Mouse (Mus musculus): ENCODE measurements around the gene 1700003F12Rik. TPM values are rescaled to one million over a fixed set of nuclear protein-coding genes. Genes with fewer than 3 reads are reported as not detected.

1700003F12Rik gene
- total RNA-seq, 2 experiments from 2014 or later: not detected

DNA sequence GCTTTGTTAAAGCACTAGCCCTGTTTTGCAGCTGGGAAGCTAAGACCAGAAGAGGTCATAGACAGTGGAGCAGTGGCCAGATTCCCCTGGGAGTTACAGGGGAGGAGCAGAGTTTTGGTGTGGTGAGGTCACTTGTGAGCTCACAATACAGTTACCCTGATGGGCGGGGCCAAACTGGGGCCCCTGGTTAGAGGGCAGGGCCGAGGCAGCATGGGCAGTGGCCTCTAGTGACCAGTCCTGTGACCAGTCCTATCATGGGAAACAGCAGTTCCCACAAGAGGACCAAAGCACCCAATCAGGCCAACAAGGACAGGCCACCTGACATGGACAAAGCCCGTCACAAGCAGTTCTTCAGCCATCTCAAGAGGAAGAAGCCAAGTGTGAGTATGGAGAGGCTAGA lies 1.8 kb downstream of the 1700003F12Rik start:
- ATAC-seq (replicated peaks; ENCODE audit: poor library complexity, severe bottlenecking): no peak

GRCm38 (mm10) chr2:154549127-154549885 lies 2.4 kb downstream of the 1700003F12Rik start:
- peak; percentile 59 for ATAC-seq (replicated peaks; ENCODE audit: poor library complexity, severe bottlenecking)

GRCm38 (mm10) chr2:154549886-154550189 lies 3.0 kb downstream of the 1700003F12Rik start:
- no peak for ATAC-seq (replicated peaks; ENCODE audit: poor library complexity, severe bottlenecking)

DNA sequence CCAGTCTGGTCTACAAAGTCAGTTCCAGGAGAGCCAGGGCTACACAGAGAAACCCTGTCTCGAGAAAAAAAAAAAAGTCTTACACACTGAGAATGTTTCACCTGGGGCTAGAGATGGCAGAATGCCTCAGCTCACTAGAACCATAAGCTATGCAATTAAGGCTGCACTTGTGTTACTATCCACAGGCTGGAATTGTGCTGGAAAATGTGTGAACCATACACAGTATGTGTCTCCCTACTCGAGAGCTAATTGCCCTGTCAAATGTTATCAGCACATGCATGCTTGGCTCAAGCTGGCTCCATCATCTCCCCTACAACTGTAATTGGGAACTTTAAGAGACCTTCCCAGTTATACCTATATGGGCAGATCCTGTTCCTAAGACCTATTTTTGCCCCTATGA lies 4.1 kb downstream of the 1700003F12Rik start:
- ATAC-seq (replicated peaks; ENCODE audit: poor library complexity, severe bottlenecking): no peak

GRCm38 (mm10) chr2:154551476-154551875 lies 4.6 kb downstream of the 1700003F12Rik start, which contains the start of gene Actl10:
Gene Actl10, plus strand, starts transcription at chr2:154551776.
- ATAC-seq (replicated peaks; ENCODE audit: poor library complexity, severe bottlenecking): no peak

DNA sequence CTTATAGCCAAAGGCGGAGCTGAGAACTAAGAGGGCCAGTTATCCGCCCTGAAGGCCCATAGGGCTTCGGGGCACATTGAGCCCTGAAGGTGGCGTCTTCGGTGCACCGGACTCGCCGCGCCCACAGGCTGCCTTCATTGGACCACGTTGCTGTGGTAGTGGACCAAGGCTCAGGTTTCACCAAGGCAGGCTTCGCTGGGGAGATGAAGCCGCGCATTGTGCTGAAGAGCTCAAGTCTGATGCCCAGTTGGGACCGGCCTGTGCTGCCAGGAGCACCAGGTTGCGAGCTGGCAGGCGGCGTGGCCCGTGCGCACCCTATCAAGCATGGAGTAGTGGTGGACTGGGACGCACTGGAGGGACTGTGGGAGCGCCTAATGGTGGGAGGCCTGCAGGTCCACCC lies 5.0 kb downstream of the 1700003F12Rik start:
- ATAC-seq (replicated peaks; ENCODE audit: poor library complexity, severe bottlenecking): peak; percentile 34

GRCm38 (mm10) chr2:154552424-154552907 lies 5.6 kb downstream of the 1700003F12Rik start:
- ATAC-seq (replicated peaks; ENCODE audit: poor library complexity, severe bottlenecking): peak; percentile 65

- ATAC-seq (replicated peaks; ENCODE audit: poor library complexity, severe bottlenecking): no peak
Measured at GRCm38 (mm10) chr2:154555235-154555634, 8.3 kb downstream of the 1700003F12Rik start.

GRCm38 (mm10) chr2:154557184-154557832 lies 10.4 kb downstream of the 1700003F12Rik start:
- no peak for ATAC-seq (replicated peaks; ENCODE audit: poor library complexity, severe bottlenecking)

DNA sequence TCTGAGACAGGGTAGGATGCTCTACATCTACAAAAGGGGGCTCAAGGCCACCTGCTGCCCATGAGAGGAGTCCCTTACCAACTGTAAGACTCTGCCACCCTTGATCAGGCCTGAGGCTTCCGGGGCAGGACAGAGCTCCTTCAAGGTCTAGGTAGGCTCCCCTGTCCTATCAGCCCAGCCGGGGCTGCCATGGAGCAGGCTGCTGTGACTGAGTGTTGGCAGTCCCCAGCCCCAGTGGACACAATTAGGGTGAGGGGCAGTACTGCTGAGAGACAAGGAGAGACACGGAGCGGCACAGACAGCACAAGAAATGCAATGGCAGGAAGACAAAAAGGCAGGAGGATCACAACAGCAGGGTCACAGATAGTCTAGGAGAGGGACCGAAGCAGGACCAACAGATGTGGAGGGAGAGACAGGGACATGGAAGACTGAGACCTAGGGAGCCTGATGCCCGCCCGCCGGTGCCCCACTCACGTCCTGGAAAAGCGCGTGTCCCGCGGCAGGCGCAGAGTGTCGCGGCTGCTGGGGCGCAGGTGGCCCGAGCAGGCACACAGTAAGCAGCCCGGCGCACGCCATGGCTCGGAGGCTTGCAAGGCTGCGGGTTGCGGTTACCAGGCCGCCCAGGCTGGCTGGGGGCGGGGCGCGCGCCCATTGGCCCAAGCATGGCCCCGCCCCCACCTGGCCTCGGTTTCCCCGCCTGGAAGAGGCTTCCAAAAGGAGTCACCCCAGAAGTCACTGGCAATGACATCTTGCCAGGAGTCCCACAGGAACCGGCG lies 11.6 kb downstream of the 1700003F12Rik start, which contains the start of gene Necab3:
Necab3 (minus strand) TSS at position 627 of the 776 bp plus-strand sequence.
- peak; percentile 80 for ATAC-seq (replicated peaks; ENCODE audit: poor library complexity, severe bottlenecking)

DNA sequence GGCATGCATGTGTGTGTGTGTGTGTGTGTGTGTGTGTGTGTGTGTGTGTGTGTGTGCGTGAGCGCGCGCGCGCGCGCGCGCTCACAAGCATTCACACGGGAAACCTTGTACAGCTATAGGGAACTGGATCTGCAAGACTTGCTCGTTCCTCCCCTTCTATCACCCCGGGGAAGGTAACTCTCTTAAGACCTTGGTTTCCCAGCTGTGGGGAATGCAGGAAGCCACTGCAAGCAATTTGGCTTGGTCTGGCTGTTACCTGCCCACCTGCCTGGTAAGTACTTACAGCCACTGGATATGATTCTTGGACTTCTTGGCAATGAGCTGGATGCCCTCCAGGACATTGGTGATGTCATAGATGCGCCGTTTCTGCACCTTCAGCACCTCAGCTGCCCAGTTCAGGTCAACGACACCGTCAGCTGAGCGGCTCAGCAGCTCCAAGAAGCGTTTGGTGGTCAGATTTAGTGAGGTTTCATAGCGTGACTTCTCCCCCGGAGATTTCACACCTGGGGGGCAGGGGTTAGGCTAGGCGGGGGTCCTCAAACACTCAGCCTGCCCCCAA lies 16.8 kb downstream of the 1700003F12Rik start:
- no peak for ATAC-seq (replicated peaks; ENCODE audit: poor library complexity, severe bottlenecking)

DNA sequence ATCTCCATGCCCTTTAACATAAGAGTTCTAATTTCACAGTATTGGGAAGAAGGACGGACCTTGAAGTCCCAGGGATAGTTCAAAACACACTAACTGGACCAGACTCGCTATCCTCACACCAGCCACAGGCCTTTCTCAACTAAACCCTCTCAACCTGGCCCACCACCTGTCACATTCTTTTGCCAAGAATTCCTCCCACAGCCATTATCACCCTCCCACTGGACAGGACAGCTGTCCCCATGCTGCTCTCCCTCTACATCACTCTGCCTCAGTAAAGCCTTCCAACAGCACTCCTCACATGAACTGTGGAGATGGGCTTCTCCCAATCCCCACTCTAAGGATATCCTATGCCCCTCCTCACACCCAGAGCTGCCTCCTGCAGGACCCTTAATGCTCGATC lies 18.7 kb downstream of the 1700003F12Rik start:
- no peak for ATAC-seq (replicated peaks; ENCODE audit: poor library complexity, severe bottlenecking)

DNA sequence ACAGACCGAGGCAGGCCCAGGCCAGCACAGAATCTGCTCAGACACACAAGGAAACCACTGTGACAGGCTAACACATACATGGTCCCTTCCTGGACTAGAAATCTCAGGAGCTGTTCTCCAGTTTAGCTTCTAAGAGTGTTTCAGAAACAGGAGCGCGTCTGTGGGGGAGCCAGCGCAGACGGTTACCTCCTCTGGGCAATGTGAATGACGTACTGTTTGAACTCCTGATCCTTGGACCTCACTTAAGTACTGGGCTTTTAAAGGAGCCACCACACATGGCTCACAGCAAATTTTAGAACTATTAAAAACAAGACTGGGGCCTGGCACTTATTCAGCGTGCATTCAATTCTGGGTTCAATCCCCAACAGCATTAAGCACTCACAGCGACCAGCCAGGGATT lies 19.8 kb downstream of the 1700003F12Rik start:
- no peak for ATAC-seq (replicated peaks; ENCODE audit: poor library complexity, severe bottlenecking)

- ATAC-seq (replicated peaks; ENCODE audit: poor library complexity, severe bottlenecking): no peak
Measured at GRCm38 (mm10) chr2:154567766-154568165, 20.9 kb downstream of the 1700003F12Rik start.

- no peak for ATAC-seq (replicated peaks; ENCODE audit: poor library complexity, severe bottlenecking)
Measured at GRCm38 (mm10) chr2:154568329-154569070, 21.6 kb downstream of the 1700003F12Rik start.

DNA sequence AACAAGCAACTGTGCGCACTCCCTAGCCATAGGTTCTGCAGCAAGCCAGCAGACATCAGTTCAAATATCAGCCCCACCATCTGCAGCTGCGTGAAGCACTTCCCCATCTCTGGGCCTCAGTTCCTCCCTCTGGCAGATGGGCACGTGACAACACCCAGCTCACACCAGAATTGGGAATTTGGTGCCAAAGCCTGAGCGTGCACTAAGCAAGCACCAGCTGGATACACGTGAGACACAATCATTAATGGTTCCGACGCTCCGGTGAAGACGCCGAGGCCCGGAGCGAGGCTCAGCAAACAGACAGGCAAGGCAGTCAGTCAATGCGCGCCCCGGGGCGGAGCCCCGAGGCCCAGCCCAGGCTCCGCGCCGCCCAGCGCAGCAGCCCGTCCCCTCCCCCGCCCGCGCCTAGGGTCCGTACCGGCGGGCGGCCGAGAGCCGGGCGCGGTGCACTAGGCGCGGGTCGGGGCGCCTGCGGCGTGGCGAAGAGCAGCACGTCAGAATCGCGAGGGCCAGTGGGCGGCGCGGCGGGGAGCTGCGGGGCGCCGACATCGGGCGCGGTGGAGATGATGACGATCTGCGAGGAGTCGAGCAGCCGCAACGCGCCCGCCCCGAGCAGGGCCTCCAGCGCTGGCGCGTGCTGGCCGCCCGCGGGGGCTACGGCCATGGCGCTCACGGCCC lies 22.3 kb downstream of the 1700003F12Rik start:
- ATAC-seq (replicated peaks; ENCODE audit: poor library complexity, severe bottlenecking): peak; percentile 42

- ATAC-seq (replicated peaks; ENCODE audit: poor library complexity, severe bottlenecking): peak; percentile 73
Measured at GRCm38 (mm10) chr2:154569836-154570286, 23.0 kb downstream of the 1700003F12Rik start, which contains the start of gene E2f1. Gene E2f1, minus strand, starts transcription at chr2:154569892.

- 0 out of 2 replicates have a peak, but pooled peaks have one; percentile 3 for ATAC-seq (replicated peaks; ENCODE audit: poor library complexity, severe bottlenecking)
Measured at GRCm38 (mm10) chr2:154570666-154571065, 23.8 kb downstream of the 1700003F12Rik start.

DNA sequence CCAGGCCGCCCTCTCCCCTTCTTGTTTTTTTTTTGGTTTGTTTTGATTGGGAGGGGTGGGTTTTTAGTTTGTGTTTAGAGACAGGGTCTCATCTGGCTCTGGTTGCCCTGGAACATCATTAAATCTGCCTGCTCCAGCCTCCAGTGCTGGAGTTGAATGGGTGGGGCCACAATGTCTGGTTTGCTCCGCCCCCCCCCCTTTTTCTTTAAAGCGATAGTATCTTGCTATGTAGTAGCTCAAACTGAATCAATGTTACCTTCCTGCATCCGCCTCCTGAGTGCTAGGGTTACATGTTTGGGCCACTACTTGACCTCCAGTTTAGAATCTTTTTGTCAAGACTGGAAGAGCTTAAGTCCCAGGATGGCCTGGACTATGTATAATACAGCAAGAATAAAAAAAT lies 24.4 kb downstream of the 1700003F12Rik start:
- ATAC-seq (replicated peaks; ENCODE audit: poor library complexity, severe bottlenecking): no peak

All from granulocyte monocyte progenitor cell, adult 5-6 weeks (primary cell).